Mouse (Mus musculus) cortical plate, adult 2 months (tissue): ENCODE data around the gene Myh9. TPM values are rescaled to one million over a fixed set of nuclear protein-coding genes. Genes with fewer than 3 reads are reported as not detected.

Experiments
- H3K27ac ChIP-seq: fragments of 200-500 bp; 2 replicates; pipeline ENCODE4 v1.5.1; 2012; ENCODE audit warnings: low read length, control low read depth, inconsistent platforms; ENCODE audit not compliant: insufficient read depth
- H3K4me1 ChIP-seq: fragments of 200-500 bp; 2 replicates; pipeline ENCODE4 v1.6.1; 2011; ENCODE audit warnings: low read length; ENCODE audit not compliant: control insufficient read depth, insufficient read depth
- H3K4me3 ChIP-seq: fragments of 200-500 bp; 2 replicates; pipeline ENCODE4 v1.5.1; 2011; ENCODE audit warnings: mild to moderate bottlenecking, low read length, control low read depth; ENCODE audit not compliant: insufficient read depth
- CTCF ChIP-seq: fragments of 200-500 bp; IDR thresholded peaks from 2 replicates; pipeline ENCODE4 v1.5.1; 2011; ENCODE audit warnings: mild to moderate bottlenecking, control low read depth, low read length; ENCODE audit not compliant: insufficient read depth; ENCODE audit errors: extremely low read depth
- POLR2A ChIP-seq: fragments of 200-500 bp; IDR thresholded peaks from 2 replicates; pipeline ENCODE4 v1.6.1; 2011; ENCODE audit warnings: mild to moderate bottlenecking, low read length, control low read depth; ENCODE audit not compliant: insufficient read depth; ENCODE audit errors: extremely low read depth
- polyA plus RNA-seq: library from polyadenylated mRNA; depleted of rRNA; stranded (reverse); fragments of >200 nt; gene quantifications from 2 replicates; pipeline ENCODE4 v1.2.3, GENCODE M21; 2012

Myh9 gene
- polyA plus RNA-seq, 1 experiment, result 32.6 TPM

GRCm38 (mm10) chr15:77812578-77812977 lies 29.4 kb downstream of the Myh9 start:
- H3K4me3 ChIP-seq, result no peak overlapping the region
- H3K27ac ChIP-seq, result no peak overlapping the region
- no peak for TF ChIP-seq POLR2A
- peaks cover 26% of the 10 kb centered on the region for H3K4me1 ChIP-seq

- Histone ChIP-seq H3K4me1 (peaks cover 24% of the 10 kb centered on the region), H3K4me3 (no peak overlapping the region), H3K27ac (no peak overlapping the region)
- no peak for TF ChIP-seq CTCF
- no peak for TF ChIP-seq POLR2A
Measured at GRCm38 (mm10) chr15:77811099-77811760, 30.7 kb downstream of the Myh9 start.

GRCm38 (mm10) chr15:77810416-77811098 lies 31.4 kb downstream of the Myh9 start:
- Histone ChIP-seq H3K4me1 (peaks cover 26% of the 10 kb centered on the region), H3K27ac (0 out of 2 replicates have a peak overlapping the region, but pooled peaks have one; percentile 13), H3K4me3 (no peak overlapping the region)
- TF ChIP-seq POLR2A, result no peak
- TF ChIP-seq CTCF, result no peak

- H3K4me1 ChIP-seq, result peaks cover 26% of the 10 kb centered on the region
- H3K27ac ChIP-seq, result no peak overlapping the region
- no peak overlapping the region for H3K4me3 ChIP-seq
- TF ChIP-seq CTCF (no peak), POLR2A (no peak)
Measured at GRCm38 (mm10) chr15:77809434-77809833, 32.5 kb downstream of the Myh9 start.

GRCm38 (mm10) chr15:77807264-77807585 lies 34.8 kb downstream of the Myh9 start:
- peaks cover 32% of the 10 kb centered on the region for H3K4me1 ChIP-seq
- no peak overlapping the region for H3K4me3 ChIP-seq
- H3K27ac ChIP-seq, result no peak overlapping the region
- no peak for TF ChIP-seq POLR2A
- TF ChIP-seq CTCF, result no peak

GRCm38 (mm10) chr15:77806565-77807263 lies 35.3 kb downstream of the Myh9 start:
- peaks cover 32% of the 10 kb centered on the region for H3K4me1 ChIP-seq
- H3K4me3 ChIP-seq, result no peak overlapping the region
- no peak for TF ChIP-seq CTCF
- no peak for TF ChIP-seq POLR2A
- H3K27ac ChIP-seq, result no peak overlapping the region

GRCm38 (mm10) chr15:77805657-77806056 lies 36.3 kb downstream of the Myh9 start:
- peaks cover 27% of the 10 kb centered on the region for H3K4me1 ChIP-seq
- no peak for TF ChIP-seq CTCF
- no peak for TF ChIP-seq POLR2A
- H3K27ac ChIP-seq, result 0 out of 2 replicates have a peak overlapping the region, but pooled peaks have one; percentile 2
- H3K4me3 ChIP-seq, result no peak overlapping the region

- Histone ChIP-seq H3K27ac (no peak overlapping the region), H3K4me3 (no peak overlapping the region), H3K4me1 (peaks cover 20% of the 10 kb centered on the region)
- TF ChIP-seq CTCF, result no peak
- TF ChIP-seq POLR2A, result no peak
Measured at GRCm38 (mm10) chr15:77804949-77805348, 37.0 kb downstream of the Myh9 start.

GRCm38 (mm10) chr15:77804460-77804859 lies 37.5 kb downstream of the Myh9 start:
- 0 out of 2 replicates have a peak overlapping the region, but pooled peaks have one; percentile 0 for H3K27ac ChIP-seq

More at GRCm38 (mm10) chr15:77804460-77804859, 37.5 kb downstream of the Myh9 start:
- H3K4me3 ChIP-seq, result no peak overlapping the region
- TF ChIP-seq CTCF, result no peak
- H3K4me1 ChIP-seq, result peaks cover 18% of the 10 kb centered on the region
